Mouse (Mus musculus) ovary, adult 18-20 months (tissue): ENCODE results near the gene Ptpn13.

Source experiments
- DNase-seq: peaks from one replicate; pipeline ENCODE4 v3.0.0; 2022; ENCODE audit warnings: low spot score, mixed read lengths

Gene Ptpn13

GRCm38 (mm10) chr5:103424678-103425319 is at the start of gene Ptpn13:
TSS of gene Ptpn13 (plus strand) at chr5:103425192.
- DNase-seq: peak; percentile 99

- no peak for DNase-seq
These were observed 49.8 kb upstream of the Ptpn13 start for GRCm38 (mm10) chr5:103375226-103375625.

GRCm38 (mm10) chr5:103376354-103377295 is 48.4 kb upstream of the Ptpn13 start:
- peak; percentile 74 for DNase-seq

GRCm38 (mm10) chr5:103377493-103378130 is 47.4 kb upstream of the Ptpn13 start:
- DNase-seq: no peak

- peak; percentile 43 for DNase-seq
These were observed 44.0 kb upstream of the Ptpn13 start for GRCm38 (mm10) chr5:103380785-103381527.

- DNase-seq: no peak
These were observed 42.0 kb upstream of the Ptpn13 start for GRCm38 (mm10) chr5:103382951-103383350.

- DNase-seq: no peak
These were observed 41.0 kb upstream of the Ptpn13 start for GRCm38 (mm10) chr5:103384021-103384420.

GRCm38 (mm10) chr5:103387540-103388026 is 37.4 kb upstream of the Ptpn13 start:
- DNase-seq: peak; percentile 63

- DNase-seq: no peak
These were observed 35.6 kb upstream of the Ptpn13 start for GRCm38 (mm10) chr5:103389415-103389814.

GRCm38 (mm10) chr5:103393220-103393619 is 31.8 kb upstream of the Ptpn13 start:
- DNase-seq: no peak

- no peak for DNase-seq
These were observed 31.2 kb upstream of the Ptpn13 start for GRCm38 (mm10) chr5:103393752-103394151.

- no peak for DNase-seq
These were observed 29.3 kb upstream of the Ptpn13 start for GRCm38 (mm10) chr5:103395683-103396082.

- no peak for DNase-seq
These were observed 27.6 kb upstream of the Ptpn13 start for GRCm38 (mm10) chr5:103397429-103397828.

GRCm38 (mm10) chr5:103404213-103404968 is 20.6 kb upstream of the Ptpn13 start:
- no peak for DNase-seq

- no peak for DNase-seq
These were observed 19.1 kb upstream of the Ptpn13 start for GRCm38 (mm10) chr5:103405921-103406320.

- no peak for DNase-seq
These were observed 12.8 kb upstream of the Ptpn13 start for GRCm38 (mm10) chr5:103412020-103412747.

GRCm38 (mm10) chr5:103414542-103414941 is 10.4 kb upstream of the Ptpn13 start:
- DNase-seq: no peak

GRCm38 (mm10) chr5:103418009-103418408 is 7.0 kb upstream of the Ptpn13 start:
- DNase-seq: no peak

GRCm38 (mm10) chr5:103418886-103419285 is 6.1 kb upstream of the Ptpn13 start:
- no peak for DNase-seq

GRCm38 (mm10) chr5:103420568-103420967 is 4.4 kb upstream of the Ptpn13 start:
- DNase-seq: no peak
